Mouse (Mus musculus): ENCODE results near the gene Htr6. TPM values are rescaled to one million over a fixed set of nuclear protein-coding genes. Genes with fewer than 3 reads are reported as not detected.

The Htr6 gene
- total RNA-seq (2015) (not detected in 2 replicates), total RNA-seq (2017) (not detected in 2 replicates)

DNA sequence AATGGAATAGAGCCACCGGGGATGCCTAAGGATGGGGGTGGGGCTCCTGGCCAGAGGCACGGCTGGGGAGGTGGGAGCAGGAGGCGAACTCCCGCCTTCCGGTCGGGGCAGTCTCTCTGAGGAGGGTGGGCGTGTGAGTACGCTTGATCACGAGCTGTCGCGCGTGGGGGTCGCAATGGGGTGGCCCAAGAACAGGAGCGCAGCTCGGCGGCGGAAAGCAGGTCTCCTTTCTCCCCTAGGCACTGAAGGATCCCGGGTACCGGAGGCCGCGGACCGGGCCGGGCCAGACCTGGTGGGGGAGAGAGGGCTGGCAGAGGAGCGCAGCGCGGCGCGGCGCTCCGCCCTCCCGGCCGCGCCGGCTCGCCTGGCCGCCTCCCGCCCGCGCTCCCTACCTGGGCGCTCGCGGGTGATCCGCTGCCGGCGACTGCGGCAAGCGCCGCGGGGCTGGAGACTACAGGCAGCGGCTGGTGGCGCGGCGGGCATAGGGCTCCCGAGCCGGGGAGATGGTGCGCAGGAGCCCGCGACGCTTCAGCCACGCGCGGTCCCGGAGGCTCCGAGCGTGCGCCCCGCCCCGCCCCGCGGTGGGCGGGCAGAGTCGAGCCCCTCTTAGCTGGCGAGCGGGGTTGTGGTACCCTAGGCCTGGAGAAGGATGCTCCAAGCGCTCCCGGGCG lies at the start of gene Htr6:
TSS of gene Htr6 (minus strand) at position 530 of the 671 bp plus-strand sequence.
- ATAC-seq (replicated peaks; ENCODE audit: poor library complexity), result no peak

DNA sequence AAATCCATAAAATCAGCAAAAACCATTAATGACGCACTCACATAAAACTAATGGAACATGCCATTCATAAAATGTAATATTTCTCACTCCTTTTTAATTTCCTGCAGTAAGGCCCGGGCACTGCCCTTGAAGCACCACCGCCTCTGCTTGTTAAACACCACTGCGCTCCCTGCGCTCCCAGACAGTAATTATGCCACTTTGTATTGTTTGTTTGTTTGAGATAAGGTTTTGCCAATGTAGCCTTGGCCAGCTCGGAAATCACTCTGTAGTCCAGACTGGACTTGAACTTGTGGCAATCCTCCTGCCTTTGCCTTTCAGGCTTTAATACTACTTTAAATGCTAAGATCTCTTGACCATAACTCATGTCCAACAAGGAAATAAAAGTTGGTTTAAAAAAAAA lies 49.6 kb upstream of the Htr6 start:
- no peak for ATAC-seq (replicated peaks; ENCODE audit: poor library complexity)

DNA sequence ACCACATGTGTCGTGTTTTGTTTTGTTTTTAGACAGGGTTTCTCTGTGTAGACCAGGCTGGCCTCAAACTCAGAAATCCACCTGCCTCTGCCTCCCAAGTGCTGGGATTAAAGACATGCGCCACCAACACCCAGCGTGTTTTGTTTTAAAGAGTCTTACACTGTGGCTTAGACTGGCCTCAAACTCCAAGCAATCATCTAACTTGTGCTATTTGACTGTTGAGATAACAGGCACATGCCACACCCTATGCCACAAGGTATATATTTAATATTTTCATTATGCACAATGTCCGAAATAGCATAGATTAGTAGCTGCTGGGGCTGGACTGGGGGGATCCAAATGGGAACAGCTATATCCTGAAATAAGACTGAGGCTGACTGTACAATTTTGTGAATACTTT lies 47.2 kb upstream of the Htr6 start:
- ATAC-seq (replicated peaks; ENCODE audit: poor library complexity), result peak; percentile 37

DNA sequence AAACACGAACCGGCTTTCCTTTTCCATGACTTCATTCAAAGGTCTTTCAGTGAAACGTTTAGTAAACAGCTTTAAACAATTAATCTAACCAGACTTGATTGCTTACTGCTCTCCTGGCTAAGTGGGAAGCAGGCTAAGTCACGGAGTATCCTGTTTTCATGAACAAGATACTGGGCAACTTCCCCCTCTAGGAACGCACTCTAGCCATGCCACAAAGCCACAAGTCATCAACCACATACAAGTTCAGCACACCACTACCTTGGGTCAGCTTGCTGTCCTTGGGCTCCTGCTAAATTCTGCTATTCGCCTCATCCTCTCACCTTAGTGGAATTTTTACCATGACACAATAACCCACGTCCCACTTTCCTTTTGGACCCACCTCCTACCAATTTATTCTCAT lies 45.6 kb upstream of the Htr6 start:
- no peak for ATAC-seq (replicated peaks; ENCODE audit: poor library complexity)

DNA sequence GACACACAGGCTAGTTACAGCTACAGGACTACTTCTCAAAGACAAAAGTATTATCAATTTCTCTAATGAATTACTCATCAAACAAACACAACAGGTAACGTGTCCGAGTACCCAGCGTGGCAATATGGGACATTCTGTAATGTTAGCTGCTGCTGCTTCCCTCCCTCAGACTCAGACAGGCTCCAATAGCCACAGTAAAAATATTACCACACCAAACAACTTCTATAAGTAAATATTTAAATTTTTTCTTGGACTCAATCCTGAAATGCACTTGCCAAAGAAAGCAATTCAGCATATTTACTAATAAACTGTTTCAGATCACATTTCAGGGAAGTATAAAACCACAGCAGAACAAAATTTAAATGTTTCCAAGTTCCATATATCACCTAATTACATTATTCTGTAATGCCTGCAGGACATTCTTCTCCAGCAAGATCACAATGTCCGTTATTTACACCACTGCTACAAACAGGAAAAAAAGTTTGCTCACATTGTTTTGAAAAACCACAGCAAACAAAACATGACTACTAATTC lies 45.0 kb upstream of the Htr6 start:
- no peak for ATAC-seq (replicated peaks; ENCODE audit: poor library complexity)

DNA sequence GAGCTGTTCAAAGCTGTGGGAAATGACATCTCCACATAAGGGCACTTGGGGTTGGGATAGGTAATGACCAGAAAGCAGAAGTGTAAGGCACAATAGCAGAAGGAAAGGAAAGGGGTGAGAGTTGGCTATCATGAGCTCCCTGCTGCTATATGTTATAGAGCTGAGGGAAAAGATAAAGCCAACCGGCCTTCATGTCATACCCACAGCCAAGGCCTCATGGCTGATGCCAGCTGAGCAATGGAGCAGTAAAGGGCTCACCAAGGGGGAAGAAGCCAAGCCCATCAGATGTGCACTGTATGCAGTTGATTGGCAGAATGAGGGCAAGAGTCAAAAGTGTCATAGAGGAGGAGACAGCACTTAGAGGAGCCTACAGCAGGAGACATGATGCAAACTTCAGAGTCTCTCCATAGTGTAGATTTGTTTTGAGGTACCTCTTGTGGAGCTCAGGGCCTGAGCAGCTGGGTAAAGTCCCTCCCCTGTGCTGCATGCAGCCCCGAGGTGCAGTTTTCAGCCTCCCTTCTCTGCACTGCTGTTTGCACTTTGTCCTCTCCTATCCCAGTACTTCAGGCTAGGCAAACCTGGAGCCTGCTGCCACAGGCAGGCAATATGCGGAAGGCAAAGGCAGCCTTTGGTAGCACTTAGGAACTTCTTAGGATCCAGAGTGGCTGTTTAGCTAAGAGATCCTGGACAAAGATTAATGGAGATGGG lies 41.1 kb upstream of the Htr6 start:
- peak; percentile 88 for ATAC-seq (replicated peaks; ENCODE audit: poor library complexity)

DNA sequence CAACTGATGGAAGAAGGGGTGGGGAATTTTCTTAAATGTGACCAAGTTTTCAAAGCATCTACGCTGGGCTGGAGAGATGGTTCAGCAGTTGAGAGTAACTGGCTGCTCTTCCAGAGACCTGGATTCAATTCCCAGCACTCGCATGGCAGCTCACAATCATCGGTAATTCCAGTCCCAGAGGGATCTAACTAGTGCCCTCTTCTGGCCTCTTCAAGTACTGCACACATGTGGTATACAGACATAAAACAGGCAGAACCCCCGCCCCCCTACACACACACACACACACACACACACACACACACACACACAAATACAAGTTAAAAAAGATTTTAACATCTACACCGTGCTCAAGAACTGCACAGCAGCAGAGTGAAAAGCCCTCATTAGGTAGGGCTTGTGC lies 40.4 kb upstream of the Htr6 start:
- ATAC-seq (replicated peaks; ENCODE audit: poor library complexity), result no peak

DNA sequence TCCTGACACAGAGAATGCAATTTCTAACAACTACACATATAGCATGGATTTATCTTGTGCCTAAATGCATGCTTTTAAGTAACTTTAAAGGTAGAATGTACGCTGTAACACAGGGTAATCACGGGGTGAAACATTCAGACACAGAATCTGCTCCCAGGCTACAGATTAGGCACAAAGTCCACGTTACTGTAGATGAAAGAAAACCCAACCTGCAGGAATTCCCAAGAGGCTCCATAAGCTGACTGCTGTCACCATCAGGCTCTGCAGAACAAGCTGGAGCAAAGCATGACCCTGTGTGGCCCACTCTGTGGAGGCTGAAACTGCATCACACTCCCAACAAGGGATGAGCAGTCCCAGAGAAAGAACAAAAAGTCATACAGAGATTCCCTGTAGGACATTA lies 37.1 kb upstream of the Htr6 start:
- no peak for ATAC-seq (replicated peaks; ENCODE audit: poor library complexity)

DNA sequence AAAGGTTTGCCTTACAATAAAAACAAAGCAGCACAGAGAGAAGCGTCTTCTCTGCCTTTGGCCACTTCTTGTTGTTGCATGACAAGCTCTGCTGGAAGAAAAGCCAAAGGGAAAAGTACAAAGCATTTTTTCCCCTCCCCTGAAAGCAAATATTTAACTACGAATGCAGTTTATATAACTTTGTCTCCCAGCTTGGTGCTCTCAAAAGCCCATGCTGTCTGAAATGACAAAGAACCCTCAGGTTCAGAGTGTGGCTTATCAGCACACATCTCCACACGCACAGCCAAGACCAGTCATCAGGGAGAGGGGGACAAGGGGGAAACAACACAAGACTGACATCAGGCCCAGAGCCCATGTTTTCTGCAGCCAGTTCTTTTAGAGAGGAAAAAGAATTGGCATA lies 36.1 kb upstream of the Htr6 start:
- no peak for ATAC-seq (replicated peaks; ENCODE audit: poor library complexity)

DNA sequence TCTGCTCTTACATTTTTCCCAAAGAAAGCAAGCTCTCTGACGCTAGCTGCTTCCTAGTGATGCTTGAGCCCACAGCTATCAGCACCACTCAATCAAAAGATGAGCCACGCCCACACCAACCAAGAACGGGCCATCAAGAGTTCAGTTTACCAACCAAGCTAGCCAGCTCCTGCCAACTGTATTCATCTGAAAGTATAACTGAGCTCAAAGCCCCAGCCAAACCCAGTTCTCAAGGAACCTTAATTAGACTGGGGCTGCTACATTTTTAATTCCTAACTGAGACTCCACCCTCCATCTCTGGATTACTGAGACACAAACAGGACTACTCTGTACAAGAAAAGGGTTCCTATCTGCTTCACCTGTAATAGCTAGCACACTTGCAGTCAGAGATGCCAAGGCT lies 35.5 kb upstream of the Htr6 start:
- ATAC-seq (replicated peaks; ENCODE audit: poor library complexity), result peak; percentile 79

DNA sequence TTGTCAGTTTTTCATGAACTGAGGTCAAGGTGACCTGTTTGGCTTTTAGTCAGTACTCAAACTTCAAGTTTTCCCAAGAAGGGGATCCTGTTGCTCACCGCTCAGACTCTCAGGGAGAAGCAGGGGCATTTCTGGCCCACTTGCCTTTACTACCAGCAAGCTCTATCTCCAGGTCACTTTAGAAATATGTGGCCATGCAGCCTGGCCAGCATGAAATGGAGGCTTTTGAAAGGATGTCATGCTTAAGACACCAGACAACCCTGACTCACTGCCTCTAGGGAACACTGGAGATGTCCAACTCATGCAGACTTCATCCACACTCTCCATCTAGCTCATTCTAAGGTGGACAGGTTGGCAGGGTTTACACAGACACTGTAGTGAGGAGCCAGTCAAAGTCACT lies 30.1 kb upstream of the Htr6 start:
- ATAC-seq (replicated peaks; ENCODE audit: poor library complexity), result no peak

DNA sequence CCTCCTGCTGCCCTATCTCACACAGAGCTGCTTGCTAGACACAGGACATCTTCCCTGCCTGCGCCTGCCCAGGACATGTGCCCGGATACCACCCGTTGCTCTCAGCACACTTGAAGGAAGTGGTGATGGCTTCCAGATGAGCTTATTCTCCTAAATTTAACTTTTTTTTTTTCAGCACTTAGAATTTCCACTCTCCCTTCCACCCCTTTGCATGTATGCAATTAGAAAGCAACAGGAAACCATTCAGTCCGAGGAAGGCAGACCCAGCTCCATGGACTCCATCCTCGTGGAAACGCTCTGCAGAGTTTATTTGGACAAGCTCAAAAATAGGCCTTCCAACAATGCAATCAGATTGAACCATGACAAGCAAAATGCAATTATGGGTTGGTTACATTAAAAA lies 26.2 kb upstream of the Htr6 start:
- ATAC-seq (replicated peaks; ENCODE audit: poor library complexity), result no peak

DNA sequence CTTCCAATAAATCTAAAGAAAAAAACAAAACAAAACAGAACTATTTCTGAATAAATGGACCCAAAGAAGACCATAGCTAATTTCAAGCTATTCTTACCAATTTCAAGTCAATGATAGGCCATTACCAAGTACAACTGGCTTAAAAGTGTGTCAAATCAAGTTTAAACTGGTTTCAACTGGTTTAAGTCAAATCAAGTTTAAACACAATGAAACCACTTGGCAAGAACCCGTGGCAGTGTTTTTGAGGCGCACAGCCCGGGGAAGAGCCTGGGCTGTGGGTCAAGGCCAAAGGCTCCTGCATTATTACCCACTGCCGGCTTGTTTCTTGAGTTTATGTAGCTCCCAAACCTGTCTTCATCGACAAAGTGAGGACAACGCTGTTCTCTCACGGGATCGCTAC lies 25.0 kb upstream of the Htr6 start:
- ATAC-seq (replicated peaks; ENCODE audit: poor library complexity), result no peak

DNA sequence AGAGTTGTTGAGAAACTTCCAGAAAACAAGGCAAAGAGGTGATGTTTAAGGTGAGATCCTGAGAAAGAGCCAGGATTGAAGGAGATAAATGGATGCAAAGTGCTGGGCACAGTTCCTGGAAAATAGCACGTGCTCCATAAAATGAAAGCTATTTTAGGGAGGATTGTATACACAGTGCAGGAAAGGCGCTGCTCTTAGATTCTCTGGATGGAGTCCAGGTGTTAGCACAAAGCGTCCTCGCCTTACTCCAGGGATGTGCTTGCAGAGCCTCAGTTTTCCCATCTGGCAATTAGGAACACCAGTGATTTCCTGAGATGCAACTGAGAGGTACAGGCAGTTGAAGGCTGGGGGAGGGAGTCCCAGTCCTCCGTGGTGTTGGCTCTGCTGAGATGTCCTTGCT lies 20.8 kb upstream of the Htr6 start:
- no peak for ATAC-seq (replicated peaks; ENCODE audit: poor library complexity)

DNA sequence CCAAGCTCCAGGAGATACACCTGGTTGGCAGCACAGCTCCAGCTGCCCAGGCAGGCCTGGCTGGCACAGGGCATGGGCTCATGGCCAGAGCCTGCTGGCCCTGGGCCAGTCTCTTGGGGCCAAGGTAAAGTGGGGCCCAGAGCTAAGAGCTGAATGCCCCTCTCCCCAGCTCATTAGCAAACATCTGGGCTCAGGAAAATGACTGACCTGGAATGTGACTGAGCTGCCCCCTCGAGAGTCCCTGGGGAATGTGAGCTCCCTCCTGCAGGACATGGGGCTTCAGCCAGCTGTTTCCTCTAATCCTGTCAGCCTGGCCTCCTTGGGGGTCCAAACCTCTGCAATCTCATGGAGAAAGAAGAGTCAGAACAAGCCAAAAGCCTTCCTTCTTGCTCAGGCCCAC lies 20.0 kb upstream of the Htr6 start:
- ATAC-seq (replicated peaks; ENCODE audit: poor library complexity), result no peak

DNA sequence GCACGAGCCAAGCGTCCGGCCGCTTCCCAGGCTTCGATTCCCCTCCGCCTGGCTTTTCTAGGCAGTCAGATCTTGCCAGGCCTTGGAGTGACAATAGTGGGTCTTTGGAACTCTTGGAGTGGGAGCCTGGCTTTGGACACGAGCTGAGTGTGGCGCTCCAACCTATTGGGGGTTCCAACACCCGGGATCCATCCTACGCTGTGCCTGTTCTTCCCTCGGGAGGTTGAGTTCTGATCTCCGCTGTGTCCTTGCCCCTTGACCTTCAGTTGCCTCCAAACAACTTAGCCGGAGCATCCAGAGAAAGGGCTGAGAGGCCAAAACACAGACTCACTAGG lies 17.8 kb upstream of the Htr6 start:
- no peak for ATAC-seq (replicated peaks; ENCODE audit: poor library complexity)

DNA sequence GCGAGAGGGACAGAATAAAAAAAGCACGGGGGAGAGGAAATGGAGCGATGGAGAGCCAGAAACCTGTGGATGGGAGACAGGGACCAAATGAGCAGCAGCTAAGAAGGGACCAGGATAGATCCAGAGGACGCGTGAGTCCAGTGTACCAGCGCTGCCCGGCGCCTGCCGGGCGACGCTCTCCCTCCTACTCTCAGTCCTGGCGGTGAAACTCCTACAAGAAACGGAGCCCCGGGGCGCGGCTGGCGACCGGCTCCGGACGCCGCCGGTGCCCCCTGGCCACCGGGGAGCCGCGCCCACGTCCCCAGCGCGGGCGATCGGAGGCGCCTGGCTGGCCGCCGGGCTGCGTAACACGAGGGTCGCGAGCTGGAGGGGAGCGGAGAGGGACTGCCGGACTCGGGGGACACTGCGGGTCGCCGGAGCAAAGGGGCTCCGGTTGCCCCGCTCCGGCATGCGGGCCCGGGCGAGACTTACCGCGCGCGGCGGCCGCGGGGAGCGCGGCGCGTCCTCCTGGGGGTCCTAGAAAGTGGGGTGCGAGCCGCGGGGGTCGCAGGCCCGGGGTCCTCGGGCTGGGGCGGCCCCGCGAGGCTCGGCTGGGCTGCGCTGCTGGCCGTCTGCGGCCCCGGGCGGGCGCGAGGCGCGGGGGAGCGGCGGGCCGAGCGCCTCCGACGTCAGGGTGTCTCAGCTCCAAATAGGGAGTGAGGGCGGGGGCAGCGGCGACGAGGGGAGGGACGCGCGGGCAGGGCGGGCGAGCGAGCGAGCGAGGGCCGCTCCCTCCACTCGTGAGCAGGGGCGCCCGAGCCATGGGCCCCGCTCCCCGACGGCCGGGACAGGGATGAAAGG lies 17.2 kb upstream of the Htr6 start, which contains the start of gene Nbl1:
TSS of gene Nbl1 (minus strand) at position 638 of the 840 bp plus-strand sequence.
- ATAC-seq (replicated peaks; ENCODE audit: poor library complexity), result peak; percentile 32; the same call in 1 of the 2 replicates

DNA sequence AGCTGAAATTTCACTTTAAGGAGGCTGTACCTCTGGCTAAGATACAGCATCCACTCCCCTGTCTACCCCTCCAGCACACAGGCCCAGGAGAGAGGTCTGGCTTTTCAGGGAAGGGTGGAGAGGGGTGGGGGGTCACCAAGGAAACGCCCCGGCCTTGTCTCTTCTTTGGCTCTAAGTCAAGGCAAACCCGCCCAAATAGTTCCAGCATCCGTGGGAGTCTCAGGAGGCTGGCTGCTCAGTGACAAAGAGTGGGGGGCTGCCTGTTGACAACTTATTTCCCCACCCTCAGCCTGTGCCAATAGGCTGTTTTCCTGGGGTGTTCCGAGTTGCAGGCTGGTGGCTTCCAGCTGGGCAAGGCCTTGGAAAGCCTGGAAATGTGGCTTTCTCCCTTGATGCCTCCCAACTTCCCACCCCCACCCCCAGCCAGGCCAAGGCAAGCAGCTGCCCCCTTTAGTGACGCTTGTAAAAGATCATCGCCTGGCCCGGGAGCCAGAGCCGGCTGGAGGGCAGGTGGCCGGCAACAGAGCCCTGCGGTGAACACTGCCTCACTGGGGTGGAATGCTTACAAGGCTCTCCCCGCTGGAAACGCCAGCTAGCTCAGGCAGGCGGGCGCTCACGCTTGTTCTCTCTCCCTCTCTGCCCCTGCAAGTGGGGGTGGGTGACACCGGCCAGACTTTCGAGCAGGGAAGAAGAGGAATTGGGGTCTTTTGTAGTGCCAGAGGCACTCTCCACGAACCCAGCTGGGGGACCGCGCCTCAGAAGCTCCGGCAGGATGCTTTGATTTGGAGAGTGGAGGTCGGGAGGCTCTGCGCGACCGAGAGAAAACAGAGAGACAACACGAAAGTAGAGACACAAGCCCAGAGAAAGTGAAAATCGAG lies 16.3 kb upstream of the Htr6 start:
- ATAC-seq (replicated peaks; ENCODE audit: poor library complexity), result no peak; the same call in 1 of the 2 replicates

DNA sequence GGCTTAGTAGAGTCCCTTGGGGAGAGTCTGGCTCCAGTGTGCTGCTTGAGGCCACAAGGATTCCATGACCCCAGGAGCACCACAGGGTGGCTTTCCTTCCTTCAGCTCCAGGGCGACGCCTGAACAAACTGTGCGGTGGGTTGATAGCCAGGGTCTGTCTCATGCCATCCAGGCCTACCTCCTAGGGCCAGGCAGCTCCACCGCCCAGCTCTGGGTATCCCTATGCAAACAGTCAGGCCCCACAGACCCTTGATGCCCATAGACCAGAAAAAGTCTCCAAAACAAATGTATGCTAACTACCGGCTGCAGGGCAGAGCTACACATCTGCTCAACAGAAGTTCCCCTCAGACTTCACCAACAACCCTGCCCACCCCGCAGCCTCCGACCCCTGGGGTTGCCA lies 15.7 kb upstream of the Htr6 start:
- no peak for ATAC-seq (replicated peaks; ENCODE audit: poor library complexity)

DNA sequence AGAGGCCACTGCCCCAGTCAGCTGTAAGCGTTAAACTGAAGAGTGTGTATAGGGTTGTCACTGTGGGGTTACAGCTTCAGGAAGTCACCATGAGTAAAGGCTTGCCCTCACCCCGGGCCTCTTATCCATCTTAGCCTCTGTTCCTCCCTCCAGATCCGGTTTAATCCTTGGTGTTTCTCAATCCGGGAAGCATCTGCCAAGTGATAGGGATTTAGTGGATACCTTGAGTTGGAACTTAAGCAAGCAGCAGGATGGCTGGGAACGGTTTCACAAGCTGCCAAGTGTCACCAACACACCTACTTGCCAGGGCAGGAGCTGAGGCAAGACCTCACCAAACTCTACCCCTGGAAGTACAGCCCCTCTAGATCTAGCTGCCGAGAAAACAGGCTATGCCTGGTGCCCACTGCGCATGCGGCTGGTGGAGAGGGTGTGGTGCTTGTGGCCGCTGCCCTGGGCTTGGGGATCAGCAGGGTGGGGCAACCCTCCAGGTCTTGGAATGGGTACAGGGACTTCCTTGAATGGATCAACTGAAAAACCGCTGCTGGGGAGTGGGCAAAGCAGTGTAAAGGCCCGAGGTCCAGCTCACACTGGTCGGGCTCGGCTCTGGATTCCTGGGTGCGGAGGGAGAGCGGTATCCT lies 15.1 kb upstream of the Htr6 start:
- no peak for ATAC-seq (replicated peaks; ENCODE audit: poor library complexity)

Measured in megakaryocyte progenitor cell, adult 5-6 weeks (primary cell).